Mouse (Mus musculus) adipocyte (in vitro differentiated cells): Measurements from ENCODE around the gene Gtf2a1.
"Not testable (repeated sequence)": the region's sequence is repeated elsewhere in the genome, so short reads cannot be mapped to it uniquely, and the experiment has no call there.

ENCODE experiments used
- DNase-seq: peaks from one replicate; pipeline ENCODE4 v3.0.0-alpha.2; 2016; ENCODE audit warnings: low spot score

Gtf2a1 gene

GRCm38 (mm10) chr12:91581204-91582070, 8.8 kb downstream of the Gtf2a1 start:
- no peak for DNase-seq

- DNase-seq: no peak
These were observed 10.6 kb downstream of the Gtf2a1 start for GRCm38 (mm10) chr12:91579665-91580064.

- no peak for DNase-seq
These were observed 18.6 kb downstream of the Gtf2a1 start for GRCm38 (mm10) chr12:91571708-91572107.

GRCm38 (mm10) chr12:91569255-91569654, 21.0 kb downstream of the Gtf2a1 start:
- no peak for DNase-seq

- no peak for DNase-seq
These were observed 23.1 kb downstream of the Gtf2a1 start for GRCm38 (mm10) chr12:91567145-91567544.

GRCm38 (mm10) chr12:91558152-91558551, 32.1 kb downstream of the Gtf2a1 start:
- not testable (repeated sequence) for DNase-seq

GRCm38 (mm10) chr12:91557358-91558005, 32.8 kb downstream of the Gtf2a1 start:
- not testable (repeated sequence) for DNase-seq

- peak; percentile 7 for DNase-seq
These were observed 38.3 kb downstream of the Gtf2a1 start for GRCm38 (mm10) chr12:91551773-91552526.

- peak; percentile 29 for DNase-seq
These were observed 40.8 kb downstream of the Gtf2a1 start for GRCm38 (mm10) chr12:91549471-91549870.

GRCm38 (mm10) chr12:91540202-91540601, 50.1 kb downstream of the Gtf2a1 start:
- DNase-seq: no peak

- no peak for DNase-seq
These were observed 55.8 kb downstream of the Gtf2a1 start for GRCm38 (mm10) chr12:91534514-91534913.

- DNase-seq: no peak
These were observed 66.7 kb downstream of the Gtf2a1 start for GRCm38 (mm10) chr12:91523626-91524025.

GRCm38 (mm10) chr12:91517808-91518207, 72.5 kb downstream of the Gtf2a1 start:
- DNase-seq: no peak

- no peak for DNase-seq
These were observed 76.3 kb downstream of the Gtf2a1 start for GRCm38 (mm10) chr12:91513980-91514379.

- DNase-seq: no peak
These were observed 78.5 kb downstream of the Gtf2a1 start for GRCm38 (mm10) chr12:91511766-91512165.
